Mouse (Mus musculus): ENCODE data around the gene Eci3.

The Eci3 gene

DNA sequence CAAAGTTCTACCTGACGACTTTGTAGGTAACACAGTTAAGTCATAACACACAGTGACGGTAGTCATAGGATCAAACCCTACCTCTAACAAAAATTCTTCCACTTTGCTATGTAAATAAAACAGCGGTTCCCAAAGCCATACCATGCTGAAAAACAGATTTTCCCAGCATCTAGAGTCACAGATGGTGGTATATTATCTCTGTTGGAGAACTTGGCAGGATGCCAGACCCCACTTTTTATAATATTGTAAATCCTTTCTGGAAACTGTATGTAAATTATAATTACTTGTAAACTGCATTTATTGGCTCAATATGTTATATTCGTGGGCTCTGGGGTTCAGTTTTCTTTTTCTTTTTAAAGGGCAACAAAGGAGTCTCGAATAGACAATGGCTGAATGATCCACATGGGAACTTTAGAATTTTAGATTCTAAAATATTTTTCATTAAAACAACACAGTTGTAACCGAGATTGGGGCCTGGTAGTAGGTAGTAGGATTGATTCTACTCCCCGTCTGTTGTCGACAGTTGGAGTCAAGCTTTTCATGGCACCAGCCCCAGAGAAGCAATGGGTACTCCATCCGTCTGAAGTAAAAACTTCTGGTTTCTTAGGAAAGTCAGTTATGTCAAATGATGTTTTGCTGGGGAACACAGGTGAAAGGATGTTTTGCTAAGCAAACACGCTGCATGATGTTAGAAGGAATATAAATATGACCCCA, 28.5 kb downstream of the Eci3 start:
- DNase-seq (ENCODE audit: low read depth): no peak

GRCm38 (mm10) chr13:34924210-34924609, 39.4 kb downstream of the Eci3 start, which contains the start of the genes Fam217a and 4933417A18Rik:
Fam217a (minus strand) TSS chr13:34924310.
4933417A18Rik (plus strand) TSS chr13:34924409.
- no peak for DNase-seq (ENCODE audit: low read depth)

GRCm38 (mm10) chr13:34916520-34917167, 47.0 kb downstream of the Eci3 start:
- peak; percentile 26 for DNase-seq (ENCODE audit: low read depth)

- peak; percentile 59 for DNase-seq (ENCODE audit: low read depth)
Measured at GRCm38 (mm10) chr13:34914614-34915013, 49.0 kb downstream of the Eci3 start.

Data from naive thymus-derived CD4-positive, alpha-beta T cell, adult 2 months (primary cell).